Mouse (Mus musculus): ENCODE measurements around the gene Apbb2. TPM values are rescaled to one million over a fixed set of nuclear protein-coding genes. Genes with fewer than 3 reads are reported as not detected.

Gene Apbb2
- polyA plus RNA-seq, 1 experiment = 47.9 TPM

DNA sequence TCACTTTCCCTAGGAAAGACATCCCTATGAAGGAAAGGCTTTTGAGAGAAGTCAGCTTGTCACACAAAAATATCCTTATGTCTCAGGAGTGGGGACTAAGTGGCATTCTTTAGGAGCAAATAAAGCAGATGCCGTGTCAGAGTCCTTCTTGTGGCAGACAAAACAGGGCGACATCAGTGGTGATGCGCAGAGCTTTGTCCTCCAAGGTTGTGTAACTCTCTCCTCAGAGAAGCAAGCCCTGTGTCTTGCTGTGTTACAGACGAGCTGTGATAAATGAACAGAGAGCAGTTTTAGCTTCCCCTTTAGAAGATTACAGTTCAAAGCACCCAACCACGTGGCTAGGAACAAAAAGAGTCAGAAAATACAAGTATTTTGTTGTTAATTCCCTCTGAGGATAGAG, 205.2 kb downstream of the Apbb2 start:
- peak; percentile 65 for DNase-seq (ENCODE audit: low read depth)
- TF ChIP-seq POLR2A (IDR thresholded peaks at IDR 0.05; ENCODE audit: borderline replicate concordance, extremely low read depth, insufficient read depth, insufficient read length, poor library complexity, severe bottlenecking) (no peak), CTCF (IDR thresholded peaks at IDR 0.05; ENCODE audit: borderline replicate concordance, extremely low read depth, insufficient read depth, insufficient read length) (no peak)

- no peak for TF ChIP-seq CTCF (IDR thresholded peaks at IDR 0.05; ENCODE audit: borderline replicate concordance, extremely low read depth, insufficient read depth, insufficient read length)
- TF ChIP-seq POLR2A (IDR thresholded peaks at IDR 0.05; ENCODE audit: borderline replicate concordance, extremely low read depth, insufficient read depth, insufficient read length, poor library complexity, severe bottlenecking) = no peak
- DNase-seq (ENCODE audit: low read depth) = no peak
Measured at GRCm38 (mm10) chr5:66412821-66413220, 205.8 kb downstream of the Apbb2 start.

GRCm38 (mm10) chr5:66408546-66408945, 210.0 kb downstream of the Apbb2 start:
- TF ChIP-seq POLR2A (IDR thresholded peaks at IDR 0.05; ENCODE audit: borderline replicate concordance, extremely low read depth, insufficient read depth, insufficient read length, poor library complexity, severe bottlenecking) (no peak), CTCF (IDR thresholded peaks at IDR 0.05; ENCODE audit: borderline replicate concordance, extremely low read depth, insufficient read depth, insufficient read length) (no peak)

DNA sequence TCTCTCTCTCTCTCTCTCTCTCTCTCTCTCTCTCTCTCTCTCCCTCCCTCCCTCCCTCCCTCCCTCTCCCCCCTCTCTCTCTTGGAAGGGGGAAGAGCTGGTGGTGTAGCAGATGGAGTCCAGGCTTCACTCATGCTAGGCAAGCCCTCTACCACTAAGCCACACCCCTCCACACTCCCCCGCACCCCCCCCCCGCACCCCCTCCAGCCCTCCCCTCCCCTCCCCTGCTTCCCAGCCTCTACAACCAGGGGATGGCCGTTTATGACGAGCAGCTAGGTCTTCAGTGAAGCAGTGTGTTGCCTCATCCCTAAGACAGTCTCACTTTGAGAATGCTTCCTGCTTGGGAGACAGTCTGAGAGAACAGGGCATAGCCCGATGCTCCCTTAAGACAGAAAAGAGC, 210.6 kb downstream of the Apbb2 start:
- DNase-seq (ENCODE audit: low read depth) = peak; percentile 55
- TF ChIP-seq CTCF (IDR thresholded peaks at IDR 0.05; ENCODE audit: borderline replicate concordance, extremely low read depth, insufficient read depth, insufficient read length) (no peak), POLR2A (IDR thresholded peaks at IDR 0.05; ENCODE audit: borderline replicate concordance, extremely low read depth, insufficient read depth, insufficient read length, poor library complexity, severe bottlenecking) (no peak)

More at GRCm38 (mm10) chr5:66408546-66408945, 210.0 kb downstream of the Apbb2 start:
- DNase-seq (ENCODE audit: low read depth) = no peak

DNA sequence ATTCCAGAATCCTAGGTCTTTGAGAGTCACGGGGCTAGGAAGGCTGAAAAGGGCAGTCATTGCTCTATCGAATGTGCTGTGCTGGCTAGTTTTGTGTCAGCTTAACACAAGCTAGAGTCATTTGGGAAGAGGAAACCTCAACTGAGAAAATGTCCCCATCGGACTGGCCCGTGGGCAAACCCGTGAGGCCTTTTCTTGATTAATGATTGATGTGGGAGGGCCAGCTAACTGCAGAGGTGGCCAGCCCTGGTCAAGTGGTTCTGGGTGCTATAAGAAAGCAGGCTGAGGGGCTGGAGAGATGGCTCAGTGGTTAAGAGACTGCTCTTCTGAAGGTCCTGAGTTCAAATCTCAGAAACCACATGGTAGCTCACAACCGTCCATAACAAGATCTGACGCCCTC, 212.2 kb downstream of the Apbb2 start:
- TF ChIP-seq CTCF (IDR thresholded peaks at IDR 0.05; ENCODE audit: borderline replicate concordance, extremely low read depth, insufficient read depth, insufficient read length) (no peak), POLR2A (IDR thresholded peaks at IDR 0.05; ENCODE audit: borderline replicate concordance, extremely low read depth, insufficient read depth, insufficient read length, poor library complexity, severe bottlenecking) (no peak)

DNA sequence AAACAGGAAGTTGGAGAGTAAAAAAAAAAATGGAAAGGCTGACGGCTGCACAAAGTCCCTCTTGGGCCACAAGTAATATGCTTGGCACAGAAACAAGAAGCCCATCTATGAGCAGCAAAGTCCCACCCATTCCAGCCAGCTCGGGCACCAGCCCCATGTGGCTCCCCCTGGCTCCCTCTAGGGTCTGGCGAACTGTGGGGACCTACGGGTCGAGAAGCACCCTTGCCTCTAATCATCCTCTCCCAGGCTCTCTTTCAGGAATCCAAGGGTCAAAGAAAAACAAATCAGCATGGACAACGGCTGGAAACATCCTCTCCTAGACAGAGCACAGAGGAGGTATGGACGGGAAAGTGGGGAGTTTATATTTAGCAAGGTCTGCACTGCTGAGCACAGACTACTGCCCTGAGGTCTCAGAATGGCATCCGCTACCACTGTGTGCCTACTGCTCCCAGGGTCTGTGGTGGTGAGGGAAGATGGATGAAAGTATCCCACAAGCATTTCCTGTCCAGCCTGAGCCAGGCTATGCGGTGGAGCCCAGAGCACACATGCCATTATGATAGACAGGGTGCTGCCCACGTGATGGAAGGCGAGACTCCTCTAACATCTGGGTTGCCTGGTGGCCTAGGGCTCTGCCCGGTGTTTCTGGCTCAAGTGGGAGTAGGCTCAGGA, 212.7 kb downstream of the Apbb2 start:
- TF ChIP-seq POLR2A (IDR thresholded peaks at IDR 0.05; ENCODE audit: borderline replicate concordance, extremely low read depth, insufficient read depth, insufficient read length, poor library complexity, severe bottlenecking) (no peak), CTCF (IDR thresholded peaks at IDR 0.05; ENCODE audit: borderline replicate concordance, extremely low read depth, insufficient read depth, insufficient read length) (no peak)
- no peak for DNase-seq (ENCODE audit: low read depth)

More for the DNA sequence above, 212.2 kb downstream of the Apbb2 start:
- no peak for DNase-seq (ENCODE audit: low read depth)

DNA sequence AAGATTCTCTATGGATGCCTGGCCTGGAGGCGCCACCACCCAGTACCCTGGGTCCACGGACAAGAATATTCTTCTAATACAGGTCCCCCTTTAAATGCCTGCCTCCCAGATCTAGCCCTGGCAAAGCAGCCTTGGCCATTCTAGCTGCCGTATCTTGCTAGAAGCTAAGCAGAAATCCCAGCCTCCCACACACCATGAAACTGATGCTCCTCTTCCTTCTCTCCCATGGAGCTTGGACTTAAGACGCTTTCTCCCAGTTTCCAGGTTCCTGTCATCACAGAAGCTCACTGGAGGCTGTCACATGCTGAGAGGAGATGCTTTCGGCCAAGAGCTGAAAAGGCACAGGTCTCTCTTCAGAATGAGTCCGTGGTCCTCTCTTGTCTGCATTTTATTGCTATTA, 213.3 kb downstream of the Apbb2 start:
- DNase-seq (ENCODE audit: low read depth) = no peak
- no peak for TF ChIP-seq CTCF (IDR thresholded peaks at IDR 0.05; ENCODE audit: borderline replicate concordance, extremely low read depth, insufficient read depth, insufficient read length)
- TF ChIP-seq POLR2A (IDR thresholded peaks at IDR 0.05; ENCODE audit: borderline replicate concordance, extremely low read depth, insufficient read depth, insufficient read length, poor library complexity, severe bottlenecking) = no peak

DNA sequence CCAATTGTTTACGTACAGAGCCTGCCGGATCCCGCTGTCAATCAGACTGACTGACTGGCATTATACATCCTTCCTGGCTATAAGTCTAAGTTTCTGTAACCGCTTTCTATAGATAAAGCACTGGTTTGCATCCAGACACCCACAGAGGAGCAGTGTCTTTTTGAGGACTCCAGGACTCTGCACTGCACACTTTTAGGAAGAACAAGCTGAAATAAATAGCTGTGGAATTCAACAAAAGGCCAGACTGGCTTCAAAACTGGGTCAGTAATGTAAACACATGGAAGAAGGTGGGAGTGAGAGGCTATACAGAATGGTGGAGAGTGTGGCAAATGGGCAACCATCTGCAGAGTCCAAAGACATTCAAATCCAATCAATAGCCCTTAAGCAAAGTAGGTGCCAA, 218.0 kb downstream of the Apbb2 start:
- no peak for TF ChIP-seq POLR2A (IDR thresholded peaks at IDR 0.05; ENCODE audit: borderline replicate concordance, extremely low read depth, insufficient read depth, insufficient read length, poor library complexity, severe bottlenecking)
- TF ChIP-seq CTCF (IDR thresholded peaks at IDR 0.05; ENCODE audit: borderline replicate concordance, extremely low read depth, insufficient read depth, insufficient read length) = no peak
- DNase-seq (ENCODE audit: low read depth) = no peak

GRCm38 (mm10) chr5:66399264-66399620, 219.3 kb downstream of the Apbb2 start:
- TF ChIP-seq POLR2A (IDR thresholded peaks at IDR 0.05; ENCODE audit: borderline replicate concordance, extremely low read depth, insufficient read depth, insufficient read length, poor library complexity, severe bottlenecking) (no peak), CTCF (IDR thresholded peaks at IDR 0.05; ENCODE audit: borderline replicate concordance, extremely low read depth, insufficient read depth, insufficient read length) (no peak)
- DNase-seq (ENCODE audit: low read depth) = no peak

DNA sequence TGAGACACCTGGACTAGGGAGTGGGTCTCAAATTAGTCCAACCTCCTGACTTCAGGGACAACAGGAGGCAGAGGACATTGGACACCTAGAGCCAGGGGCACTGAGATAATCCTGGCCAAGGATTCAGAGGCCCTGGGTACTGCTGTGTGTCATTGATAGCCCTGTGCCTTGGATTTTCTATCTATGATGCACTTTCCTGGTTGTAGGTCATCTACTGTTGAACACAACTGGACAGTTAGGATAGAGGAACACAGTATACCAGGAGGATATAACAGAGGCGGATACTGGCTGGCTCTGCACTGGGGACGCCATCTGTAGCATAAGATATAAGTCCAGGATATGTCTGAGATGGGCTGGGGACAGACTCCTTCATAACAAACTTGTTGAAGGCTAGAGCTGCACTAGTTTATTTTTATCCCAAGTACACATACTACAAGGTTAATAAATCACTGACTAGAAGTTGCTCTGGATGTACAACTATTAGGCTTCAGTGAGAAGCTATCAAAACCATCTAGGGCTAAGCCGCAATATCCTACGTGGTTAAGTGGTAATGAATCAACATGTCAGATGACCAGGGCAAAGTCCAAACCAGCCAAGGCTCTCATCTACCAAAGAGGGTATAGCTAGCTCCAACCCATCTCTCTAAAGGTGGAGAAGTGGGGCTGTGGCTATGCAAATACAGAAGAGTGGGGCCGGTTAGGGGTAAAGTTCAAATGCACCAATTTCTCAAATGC, 219.9 kb downstream of the Apbb2 start:
- DNase-seq (ENCODE audit: low read depth) = no peak
- TF ChIP-seq POLR2A (IDR thresholded peaks at IDR 0.05; ENCODE audit: borderline replicate concordance, extremely low read depth, insufficient read depth, insufficient read length, poor library complexity, severe bottlenecking) (no peak), CTCF (IDR thresholded peaks at IDR 0.05; ENCODE audit: borderline replicate concordance, extremely low read depth, insufficient read depth, insufficient read length) (no peak)

DNA sequence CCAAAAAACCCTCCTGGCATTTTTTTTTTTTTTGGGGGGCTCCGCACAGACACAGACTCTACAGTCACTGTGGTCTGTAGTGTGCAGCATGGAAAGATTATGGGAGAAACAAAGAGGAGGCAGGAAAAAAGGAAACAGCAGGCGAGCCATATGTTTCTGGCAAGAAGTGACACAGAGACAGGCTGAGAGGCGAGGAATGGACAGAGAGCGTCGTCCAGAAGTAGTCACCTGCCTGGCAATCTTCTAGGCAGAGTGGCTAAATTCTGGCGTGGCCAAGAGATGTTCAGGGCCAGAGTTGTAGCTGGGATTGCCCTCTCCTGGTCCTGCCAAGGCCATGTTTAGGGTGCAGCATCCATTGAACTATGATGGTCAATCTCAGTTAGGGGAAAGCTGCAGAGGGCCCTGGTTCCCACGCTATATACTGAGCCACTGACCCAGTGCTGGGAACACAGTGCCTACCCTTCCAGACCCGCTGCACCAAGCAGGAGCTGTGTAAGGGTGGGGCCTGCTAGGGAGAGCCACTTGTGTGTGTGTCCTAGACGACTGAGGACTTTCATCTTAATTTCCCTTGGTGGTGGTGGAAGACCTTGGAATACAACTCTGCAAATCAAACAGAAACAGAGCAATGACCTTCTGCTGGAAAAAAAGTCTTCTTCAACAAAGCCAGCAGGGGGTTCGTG, 224.7 kb downstream of the Apbb2 start:
- DNase-seq (ENCODE audit: low read depth) = peak; percentile 57
- TF ChIP-seq POLR2A (IDR thresholded peaks at IDR 0.05; ENCODE audit: borderline replicate concordance, extremely low read depth, insufficient read depth, insufficient read length, poor library complexity, severe bottlenecking) = no peak
- TF ChIP-seq CTCF (IDR thresholded peaks at IDR 0.05; ENCODE audit: borderline replicate concordance, extremely low read depth, insufficient read depth, insufficient read length) = no peak
